Mouse (Mus musculus): ENCODE measurements around the gene Emilin3. TPM values are rescaled to one million over a fixed set of nuclear protein-coding genes. Genes with fewer than 3 reads are reported as not detected.

Gene Emilin3
- polyA plus RNA-seq, 1 experiment from 2014 or later: 2.5 TPM

DNA sequence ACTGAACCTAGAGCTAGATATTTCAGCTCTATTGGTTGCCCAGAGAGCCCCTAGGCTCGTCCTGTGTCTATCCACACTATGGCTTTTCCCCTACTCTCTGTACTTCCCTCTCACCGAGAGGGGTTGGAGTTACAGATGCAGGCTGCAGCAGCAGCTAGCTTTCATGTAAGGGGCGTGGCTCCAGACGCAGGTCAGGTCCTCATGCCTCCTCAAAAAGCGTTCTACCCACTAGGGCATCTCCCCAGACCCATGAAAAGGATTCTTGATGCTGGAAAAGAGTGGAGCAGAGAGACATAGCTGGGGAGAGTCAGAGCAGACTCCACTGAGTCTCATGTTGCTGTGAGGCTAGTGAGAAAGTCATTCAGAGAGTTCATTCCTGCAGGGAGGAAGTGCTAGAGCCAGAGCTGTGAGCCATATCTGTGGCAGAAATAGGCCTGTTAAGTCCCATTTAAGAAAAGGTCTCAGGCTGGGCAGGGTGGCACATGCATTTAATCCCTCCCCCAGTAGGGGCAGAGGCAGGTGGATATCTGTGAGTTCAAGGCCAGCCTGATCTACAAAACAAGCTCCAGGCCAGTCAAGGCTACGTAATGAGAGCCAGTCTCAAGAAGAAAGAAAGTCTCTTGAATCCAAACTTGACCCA is 30.5 kb downstream of the Emilin3 start:
- Histone ChIP-seq H3K4me3 (no peak overlapping the region), H3K36me3 (no peaks in the 10 kb centered on the region)
- 56% methylated on average over 6 of the region's 6 CpGs for WGBS

DNA sequence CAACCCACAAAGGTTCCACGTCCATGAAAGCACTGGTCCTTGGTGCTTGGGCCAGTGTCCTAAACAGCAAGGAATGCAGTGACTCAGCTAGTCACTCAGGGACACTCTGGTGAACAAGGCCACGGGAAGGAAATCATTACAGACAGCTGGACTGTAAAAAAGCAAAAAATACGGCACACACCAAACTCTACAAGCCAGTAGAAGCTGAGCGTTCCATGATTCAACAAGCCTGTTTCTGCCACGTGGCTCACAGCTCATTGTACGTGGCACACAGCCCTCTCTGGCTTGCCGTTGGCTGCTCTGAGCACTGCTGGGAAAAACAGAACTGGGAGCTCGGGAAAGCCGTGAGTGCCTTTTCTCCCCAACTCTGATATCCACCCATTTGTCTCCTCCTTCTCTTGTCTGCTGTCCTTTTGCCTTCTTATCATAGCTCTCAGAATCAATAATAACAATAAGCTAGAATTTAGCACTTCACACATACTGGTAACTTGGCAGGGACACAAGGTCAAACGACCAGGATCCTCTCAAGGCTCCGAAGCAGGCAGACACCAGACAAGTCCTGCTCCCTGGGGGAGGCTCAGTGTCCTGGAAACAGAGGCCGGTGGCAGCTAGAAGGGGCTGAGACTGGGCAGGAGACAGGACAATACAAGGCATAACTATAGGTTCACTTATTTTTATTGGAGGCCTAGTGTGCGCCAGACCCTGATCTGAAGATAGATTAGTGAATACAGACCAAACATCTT is 31.5 kb downstream of the Emilin3 start, which contains the start of gene Lpin3:
TSS of gene Lpin3 (plus strand) at position 218 of the 743 bp plus-strand sequence.
- Histone ChIP-seq H3K4me1 (peaks cover 14% of the 10 kb centered on the region; the same call in 1 of the 2 replicates), H3K27me3 (ENCODE audit: insufficient read depth, poor library complexity, severe bottlenecking) (no peaks in the 10 kb centered on the region; the same call in 1 of the 2 replicates), H3K4me3 (no peak within 1 kb of the TSS), H3K9me3 (no peaks in the 10 kb centered on the region), H3K27ac (no peak within 1 kb of the TSS), H3K36me3 (no peaks in the 10 kb centered on the region)
- WGBS: 46% methylated on average over 13 of the region's 13 CpGs
- DNase-seq (ENCODE audit: low spot score): no peak

More for the DNA sequence above, 30.5 kb downstream of the Emilin3 start:
- DNase-seq (ENCODE audit: low spot score): no peak
- Histone ChIP-seq H3K9me3 (no peaks in the 10 kb centered on the region), H3K4me1 (peaks cover 14% of the 10 kb centered on the region; the same call in 1 of the 2 replicates), H3K27me3 (ENCODE audit: insufficient read depth, poor library complexity, severe bottlenecking) (no peaks in the 10 kb centered on the region; the same call in 1 of the 2 replicates), H3K27ac (no peak overlapping the region)

- Histone ChIP-seq H3K9me3 (no peaks in the 10 kb centered on the region), H3K27me3 (ENCODE audit: insufficient read depth, poor library complexity, severe bottlenecking) (no peaks in the 10 kb centered on the region), H3K27ac (no peak overlapping the region), H3K36me3 (no peaks in the 10 kb centered on the region), H3K4me3 (no peak overlapping the region), H3K4me1 (peaks cover 19% of the 10 kb centered on the region)
- no peak for DNase-seq (ENCODE audit: low spot score)
- 77% methylated on average over 4 of the region's 4 CpGs for WGBS
Observed at GRCm38 (mm10) chr2:160876115-160876514, 36.0 kb downstream of the Emilin3 start.

GRCm38 (mm10) chr2:160874231-160874877 is 37.8 kb downstream of the Emilin3 start:
- Histone ChIP-seq H3K36me3 (no peaks in the 10 kb centered on the region), H3K27me3 (ENCODE audit: insufficient read depth, poor library complexity, severe bottlenecking) (no peaks in the 10 kb centered on the region), H3K4me1 (peaks cover 11% of the 10 kb centered on the region), H3K27ac (no peak overlapping the region), H3K4me3 (no peak overlapping the region), H3K9me3 (no peaks in the 10 kb centered on the region)
- 74% methylated on average over 5 of the region's 5 CpGs for WGBS
- no peak for DNase-seq (ENCODE audit: low spot score)

GRCm38 (mm10) chr2:160872890-160873382 is 39.2 kb downstream of the Emilin3 start, which contains the start of gene Zhx3:
Gene Zhx3 (minus strand): TSS chr2:160872998.
- peak; percentile 97 for DNase-seq (ENCODE audit: low spot score)
- H3K36me3 ChIP-seq: no peaks in the 10 kb centered on the region
- H3K4me1 ChIP-seq: peaks cover 11% of the 10 kb centered on the region
- H3K27ac ChIP-seq: peak within 1 kb of the TSS; percentile 97
- H3K27me3 ChIP-seq (ENCODE audit: insufficient read depth, poor library complexity, severe bottlenecking): no peaks in the 10 kb centered on the region
- peak within 1 kb of the TSS; percentile 96 for H3K4me3 ChIP-seq
- WGBS: 4% methylated on average over 48 of the region's 48 CpGs
- H3K9me3 ChIP-seq: no peaks in the 10 kb centered on the region

DNA sequence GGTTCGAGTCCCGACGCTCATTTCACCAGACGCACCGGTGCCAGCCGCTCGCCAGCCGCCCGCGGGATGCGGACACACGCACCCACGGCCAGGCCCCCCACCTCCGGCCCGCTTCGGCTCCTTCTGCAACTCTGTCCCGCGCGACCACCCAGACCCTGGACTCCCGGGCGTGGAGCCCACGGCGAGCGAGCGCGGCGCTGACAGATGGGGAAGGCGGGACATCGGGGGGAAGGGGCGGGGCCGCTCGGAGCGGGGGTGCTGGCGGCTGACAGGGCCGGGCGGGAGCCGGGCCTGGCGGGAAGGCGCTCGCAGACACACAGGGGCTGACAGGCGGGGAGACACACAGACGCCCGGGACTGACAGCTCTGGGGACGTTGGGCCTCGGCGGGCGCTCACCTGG is 39.7 kb downstream of the Emilin3 start:
- under 1% methylated on average over 44 of the region's 47 CpGs for WGBS
- no peaks in the 10 kb centered on the region for H3K27me3 ChIP-seq (ENCODE audit: insufficient read depth, poor library complexity, severe bottlenecking)
- peak overlapping the region; percentile 97 for H3K27ac ChIP-seq
- peak overlapping the region; percentile 96 for H3K4me3 ChIP-seq
- no peaks in the 10 kb centered on the region for H3K9me3 ChIP-seq
- H3K36me3 ChIP-seq: no peaks in the 10 kb centered on the region
- peaks cover 11% of the 10 kb centered on the region for H3K4me1 ChIP-seq
- peak; percentile 86 for DNase-seq (ENCODE audit: low spot score)

DNA sequence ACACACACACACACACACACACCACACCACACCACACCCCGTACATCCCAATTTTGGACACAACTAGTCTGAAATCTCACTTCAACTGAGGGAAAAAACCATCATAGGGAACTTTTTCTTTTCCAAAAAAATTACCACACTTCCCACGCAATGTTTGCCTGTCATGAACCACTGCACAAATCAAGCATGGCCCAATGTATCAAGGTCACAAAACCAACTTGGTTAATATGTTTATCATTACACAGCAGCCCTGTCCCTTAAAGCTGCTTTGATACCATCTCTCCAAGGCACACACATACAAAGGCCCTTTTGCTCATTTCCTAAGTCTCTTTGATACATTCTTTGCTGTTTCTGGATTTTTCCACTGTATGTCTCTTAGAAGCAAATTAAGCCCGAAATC is 40.8 kb downstream of the Emilin3 start:
- no peaks in the 10 kb centered on the region for H3K36me3 ChIP-seq
- peaks cover 11% of the 10 kb centered on the region for H3K4me1 ChIP-seq
- H3K27ac ChIP-seq: no peak overlapping the region
- no peak overlapping the region for H3K4me3 ChIP-seq
- 87% methylated on average over 3 of the region's 3 CpGs for WGBS
- no peaks in the 10 kb centered on the region for H3K9me3 ChIP-seq
- DNase-seq (ENCODE audit: low spot score): no peak
- no peaks in the 10 kb centered on the region for H3K27me3 ChIP-seq (ENCODE audit: insufficient read depth, poor library complexity, severe bottlenecking)

DNA sequence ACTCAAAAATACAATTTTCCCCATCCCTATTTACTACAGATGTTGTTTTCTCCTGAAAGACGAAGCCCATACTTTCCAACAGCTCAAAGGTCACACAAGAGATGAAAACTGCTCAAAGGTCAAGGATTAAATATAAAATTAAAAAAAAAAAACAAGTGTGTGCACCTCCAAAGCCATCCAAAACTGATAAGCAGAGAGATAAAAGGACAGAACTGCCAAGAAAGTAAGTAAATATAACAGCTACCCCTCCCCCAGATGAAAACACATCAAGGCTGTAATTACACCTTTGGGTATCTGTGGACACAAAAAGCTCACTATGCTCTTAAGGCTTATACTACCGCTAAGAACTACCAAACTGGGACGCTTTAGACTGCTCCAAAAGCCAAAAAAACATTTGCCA is 42.7 kb downstream of the Emilin3 start:
- no peak for DNase-seq (ENCODE audit: low spot score)
- Histone ChIP-seq H3K9me3 (no peaks in the 10 kb centered on the region), H3K4me1 (peaks cover 11% of the 10 kb centered on the region), H3K4me3 (no peak overlapping the region), H3K27me3 (ENCODE audit: insufficient read depth, poor library complexity, severe bottlenecking) (no peaks in the 10 kb centered on the region), H3K27ac (no peak overlapping the region), H3K36me3 (no peaks in the 10 kb centered on the region)
- 76% methylated on average over 3 of the region's 3 CpGs for WGBS

DNA sequence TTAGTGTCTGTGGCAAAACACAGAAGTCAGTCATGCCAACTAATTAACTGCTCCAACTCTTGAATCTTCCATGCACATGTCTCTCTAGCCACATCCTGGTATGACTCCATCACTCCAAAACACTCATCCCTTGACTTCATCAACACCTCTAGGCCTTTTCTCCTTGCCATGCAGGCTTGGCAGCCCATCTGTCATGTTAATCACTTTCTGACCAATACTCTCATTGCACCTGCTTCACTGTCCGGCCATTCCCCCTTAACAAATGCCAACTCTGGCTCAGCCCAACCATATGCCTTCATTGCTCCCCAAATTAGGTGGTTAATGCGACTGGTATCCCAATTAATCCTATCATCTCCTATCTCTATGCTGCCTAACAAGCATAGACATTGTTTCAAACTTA is 46.9 kb downstream of the Emilin3 start:
- 75% methylated on average over 2 of the region's 2 CpGs for WGBS
- Histone ChIP-seq H3K27ac (no peak overlapping the region), H3K4me3 (no peak overlapping the region), H3K4me1 (no peaks in the 10 kb centered on the region), H3K36me3 (no peaks in the 10 kb centered on the region), H3K27me3 (ENCODE audit: insufficient read depth, poor library complexity, severe bottlenecking) (no peaks in the 10 kb centered on the region), H3K9me3 (no peaks in the 10 kb centered on the region)
- DNase-seq (ENCODE audit: low spot score): no peak

DNA sequence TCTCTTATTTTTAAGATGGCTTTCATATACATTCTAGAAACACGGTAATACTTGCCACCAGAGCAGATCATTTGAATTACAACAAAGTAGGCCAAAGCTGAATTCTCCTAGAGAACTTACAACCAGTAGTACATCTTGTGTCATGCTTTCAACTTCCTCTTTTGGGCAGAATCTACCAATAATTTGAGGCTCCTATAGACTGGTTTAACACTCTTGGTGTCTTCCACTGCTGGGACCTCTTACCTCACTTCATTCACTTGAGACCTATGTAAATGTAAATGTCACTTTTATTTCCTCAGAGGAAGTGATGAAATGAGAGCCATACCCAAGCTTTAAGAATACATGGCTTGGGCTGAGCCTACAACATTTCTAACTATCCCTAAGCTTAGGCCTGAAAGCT is 48.0 kb downstream of the Emilin3 start:
- Histone ChIP-seq H3K4me1 (no peaks in the 10 kb centered on the region), H3K27ac (no peak overlapping the region), H3K27me3 (ENCODE audit: insufficient read depth, poor library complexity, severe bottlenecking) (no peaks in the 10 kb centered on the region), H3K36me3 (no peaks in the 10 kb centered on the region), H3K4me3 (no peak overlapping the region), H3K9me3 (no peaks in the 10 kb centered on the region)
- DNase-seq (ENCODE audit: low spot score): no peak
- 77% methylated on average over 1 of the region's 1 CpGs for WGBS

DNA sequence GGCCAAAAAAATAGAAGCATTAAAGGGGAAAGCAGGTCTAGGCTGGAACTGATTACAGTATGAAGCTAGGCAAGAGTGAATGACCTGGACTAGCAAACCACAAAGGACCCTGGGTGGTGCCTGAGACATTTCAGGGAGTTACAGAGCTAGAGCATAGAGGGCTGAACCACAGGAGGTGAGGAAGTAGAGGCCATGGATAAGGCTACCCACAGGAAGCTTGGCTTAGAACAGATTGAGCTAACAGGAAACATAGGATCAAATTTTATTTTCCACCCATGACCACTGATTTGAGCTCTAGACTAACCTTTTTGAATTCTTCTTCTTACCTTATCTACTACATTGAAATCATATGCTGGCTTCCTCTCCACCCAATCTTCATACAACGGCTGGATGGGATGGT is 51.8 kb downstream of the Emilin3 start:
- H3K27ac ChIP-seq: no peak overlapping the region
- no peaks in the 10 kb centered on the region for H3K4me1 ChIP-seq
- 66% methylated on average over 1 of the region's 1 CpGs for WGBS
- no peak for DNase-seq (ENCODE audit: low spot score)
- no peaks in the 10 kb centered on the region for H3K9me3 ChIP-seq
- H3K4me3 ChIP-seq: no peak overlapping the region
- H3K27me3 ChIP-seq (ENCODE audit: insufficient read depth, poor library complexity, severe bottlenecking): no peaks in the 10 kb centered on the region
- no peaks in the 10 kb centered on the region for H3K36me3 ChIP-seq

All from heart, embryonic 10.5 days (tissue).